Mouse (Mus musculus): ENCODE results near the gene Tmem59.

The Tmem59 gene

DNA sequence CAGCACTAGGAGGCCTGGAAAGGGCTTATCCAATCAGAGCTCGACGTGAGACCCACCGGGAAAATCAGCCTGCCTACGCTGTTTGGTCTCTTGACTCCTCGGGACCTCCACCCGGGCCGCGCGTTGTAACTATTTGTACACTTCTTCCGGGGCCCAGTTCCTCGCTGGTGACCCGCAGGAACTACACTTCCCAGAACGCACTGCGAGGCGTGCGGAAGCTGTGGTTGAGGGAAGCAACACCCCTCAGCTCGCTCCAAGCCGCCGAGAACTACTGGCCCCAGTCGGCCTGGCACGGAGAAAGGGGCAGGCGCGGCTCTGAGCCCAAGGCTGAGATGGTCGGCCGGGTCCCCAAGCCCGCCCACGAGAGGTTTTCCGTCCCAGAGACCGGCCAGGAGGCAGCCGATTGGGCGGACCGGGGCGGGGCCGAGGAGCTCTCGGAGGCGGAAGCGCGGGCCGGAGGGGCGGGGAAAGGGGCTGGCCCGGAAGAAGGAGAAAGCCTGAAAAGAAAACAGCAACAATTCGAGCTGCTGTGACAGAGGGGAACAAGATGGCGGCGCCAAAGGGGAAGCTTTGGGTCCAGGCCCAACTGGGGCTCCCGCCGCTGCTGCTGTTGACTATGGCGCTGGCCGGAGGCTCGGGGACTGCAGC lies at the start of gene Tmem59:
Gene Tmem59 (plus strand): TSS at position 218 of the 648 bp plus-strand sequence.
- DNase-seq (ENCODE audit: low spot score in 2 of 2), result peak; percentile 96 to 98

DNA sequence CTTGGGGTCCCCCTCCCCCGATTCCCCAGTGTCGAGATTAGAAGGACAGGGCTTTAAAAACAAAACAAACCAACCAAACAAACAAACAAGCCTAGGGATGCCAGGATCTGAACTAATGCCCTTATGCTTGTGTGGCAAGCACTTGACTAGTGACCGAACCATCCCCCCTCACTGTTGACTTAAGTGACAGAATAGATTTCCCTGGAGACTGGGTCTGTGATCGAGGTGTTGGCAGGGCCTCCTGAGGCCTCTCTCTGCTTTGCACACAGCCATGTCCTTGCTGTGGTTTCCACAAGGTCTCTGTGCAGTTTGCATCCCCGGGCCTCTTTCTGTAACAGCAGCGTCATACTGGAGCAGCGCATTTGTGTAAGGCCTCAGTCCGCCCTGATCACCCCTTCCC lies 48.8 kb upstream of the Tmem59 start:
- no peak for DNase-seq (ENCODE audit: low spot score in 2 of 2)

DNA sequence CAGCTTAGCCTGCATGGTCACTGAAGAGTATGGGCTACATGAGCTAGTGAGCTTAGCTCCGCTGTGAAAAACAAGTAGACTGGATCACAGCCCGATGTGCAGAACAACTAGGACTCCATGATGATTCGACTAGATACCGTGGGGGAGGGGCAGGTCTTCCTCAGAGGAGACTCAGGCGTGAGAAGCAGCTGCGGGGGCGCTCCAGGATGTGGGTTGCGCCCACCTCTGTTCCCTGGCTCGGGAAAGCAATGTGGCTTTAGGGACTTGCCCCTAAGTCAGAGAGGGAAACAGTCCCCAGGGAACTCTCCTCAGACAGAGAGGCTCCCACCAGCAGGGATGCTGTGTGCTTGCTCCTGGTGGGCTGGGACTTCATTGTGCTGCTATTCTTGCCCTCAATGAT lies 47.7 kb upstream of the Tmem59 start:
- DNase-seq (ENCODE audit: low spot score in 2 of 2), result no peak

DNA sequence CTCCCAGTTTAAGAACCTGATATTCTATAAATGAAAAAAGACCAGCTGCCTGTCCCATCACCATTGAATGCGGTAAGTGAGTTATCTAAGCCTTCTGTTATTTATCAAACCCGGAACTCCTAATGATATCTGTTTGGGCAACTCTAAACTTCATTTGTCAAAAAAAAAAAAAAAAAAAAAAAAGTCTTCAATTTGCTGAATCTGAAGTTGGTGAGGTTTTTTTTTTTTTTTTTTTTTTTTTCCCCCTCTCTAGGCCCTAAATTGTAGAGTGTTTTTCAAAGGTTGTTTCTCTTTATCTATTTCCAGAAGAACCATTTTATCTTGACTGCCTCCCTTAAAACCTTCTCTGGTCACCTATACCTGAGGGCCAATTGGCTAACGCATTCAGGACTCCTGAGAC lies 43.3 kb upstream of the Tmem59 start:
- DNase-seq (ENCODE audit: low spot score in 2 of 2), result no peak

DNA sequence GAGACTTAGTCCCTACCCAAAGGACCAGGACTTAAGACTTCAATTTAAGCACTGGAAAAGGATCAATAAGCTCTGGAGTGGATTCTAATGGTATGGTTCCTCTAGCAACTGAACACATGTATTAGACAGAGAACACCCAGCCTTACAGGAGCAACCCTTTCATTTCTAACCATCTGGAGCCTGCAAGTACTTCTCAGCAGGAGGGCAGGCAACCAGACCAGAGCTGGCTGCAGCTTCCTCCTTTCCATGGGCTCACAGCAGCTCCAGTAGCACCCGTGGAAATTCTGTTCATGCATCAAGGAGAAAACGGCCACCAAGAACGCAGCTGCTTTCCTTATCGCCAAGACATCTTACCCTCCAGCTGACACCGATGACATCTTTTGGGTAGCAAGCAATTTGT lies 42.5 kb upstream of the Tmem59 start:
- DNase-seq (ENCODE audit: low spot score in 2 of 2), result no peak

DNA sequence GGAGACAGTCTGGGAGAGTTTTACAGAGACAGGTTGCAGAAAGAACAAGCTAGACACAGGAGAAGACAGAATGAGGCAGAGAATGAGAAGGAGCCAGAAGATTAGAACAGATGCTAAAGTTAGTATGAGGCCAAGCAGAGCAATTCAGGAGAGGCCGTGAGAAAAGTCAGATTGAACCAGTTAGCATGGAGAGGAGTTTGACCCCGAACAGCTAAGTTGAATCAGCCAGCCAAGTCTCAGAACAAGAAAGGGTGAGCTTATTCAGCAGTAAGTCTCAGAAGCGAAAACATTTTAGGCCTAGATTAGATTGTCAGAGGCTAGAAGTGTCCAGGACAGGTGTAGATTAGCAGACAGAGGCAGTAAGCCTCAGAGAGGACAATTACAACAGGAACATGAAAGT lies 41.7 kb upstream of the Tmem59 start:
- DNase-seq (ENCODE audit: low spot score in 2 of 2), result no peak

DNA sequence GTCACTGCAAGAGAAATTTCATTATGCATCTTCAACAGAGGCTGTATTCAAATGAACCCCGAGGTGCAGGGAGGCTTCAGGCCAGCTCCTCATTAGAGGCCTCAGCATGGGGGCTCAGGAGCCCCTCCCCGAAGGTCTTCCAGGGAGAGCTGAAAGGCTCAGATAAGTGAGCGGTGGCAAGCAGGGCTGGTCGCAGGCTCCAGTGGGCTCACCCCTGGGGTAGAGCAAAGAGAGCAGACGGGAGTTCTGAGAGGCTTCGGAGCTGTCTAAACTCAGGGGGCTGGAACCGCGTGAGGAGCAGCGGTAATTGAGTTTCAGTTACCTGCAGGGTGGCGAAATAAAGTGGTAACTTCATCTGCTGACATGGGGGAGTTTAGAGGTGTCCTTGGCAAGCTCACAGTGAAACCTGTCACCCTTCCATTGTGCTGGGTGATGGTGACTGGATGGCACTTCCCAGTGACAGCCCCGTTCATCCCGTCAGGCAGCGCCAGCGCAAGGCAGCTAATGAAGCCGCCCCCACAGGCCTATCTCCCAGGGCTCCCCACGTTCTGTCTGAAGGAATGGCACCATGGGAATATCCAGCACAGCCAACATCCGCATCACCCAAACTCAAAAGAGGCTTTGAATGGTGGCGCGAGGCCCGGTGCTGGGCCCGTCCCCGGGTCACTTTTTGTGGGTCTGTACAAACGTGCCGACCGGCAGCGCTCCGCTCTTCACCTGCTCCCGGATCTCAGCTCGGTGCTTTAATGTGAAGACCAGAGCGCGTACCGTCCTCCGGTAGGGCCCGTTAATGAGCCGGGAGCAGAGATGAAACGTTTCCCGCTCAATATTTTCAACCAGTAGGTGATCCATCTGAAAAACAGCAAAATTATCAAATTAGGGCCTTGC lies 39.0 kb upstream of the Tmem59 start:
- DNase-seq (ENCODE audit: low spot score in 2 of 2), result no peak

DNA sequence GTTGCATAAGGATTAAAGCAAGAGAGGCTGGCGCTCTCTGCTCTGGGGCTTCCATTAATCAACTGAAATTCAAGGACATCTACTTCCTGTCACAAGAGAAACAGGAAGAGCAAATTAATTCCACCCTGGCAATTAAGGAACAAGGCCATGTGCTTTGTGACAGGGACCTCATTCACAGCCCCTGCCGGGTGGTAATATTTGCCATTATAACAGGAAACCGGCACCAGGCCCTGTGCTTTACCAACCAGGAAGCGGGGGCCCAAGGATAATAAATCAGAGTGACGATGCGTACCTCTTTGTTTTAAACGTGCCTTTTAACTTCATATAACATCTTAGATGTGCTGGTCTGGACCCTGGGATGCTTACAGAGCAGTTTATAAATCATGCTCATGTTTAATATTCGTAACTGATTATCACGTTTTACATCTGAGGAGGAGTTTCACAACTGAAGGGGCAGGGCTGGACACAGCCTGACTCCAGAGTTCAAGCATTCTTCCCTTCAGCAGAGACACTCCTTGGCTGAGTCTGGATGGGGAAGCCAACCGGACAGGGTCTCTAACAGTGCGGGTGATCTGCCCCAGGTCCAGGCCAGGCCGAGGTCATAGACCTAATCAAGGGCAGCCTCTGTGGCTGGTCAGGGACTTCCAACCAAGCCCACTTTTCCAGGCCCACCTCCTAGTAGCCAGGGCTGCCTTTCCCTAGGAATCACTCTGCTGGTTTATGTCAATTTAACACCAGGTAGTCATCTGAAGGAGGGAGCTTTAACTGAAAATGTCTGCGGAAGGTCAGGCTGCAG lies 38.2 kb upstream of the Tmem59 start:
- no peak for DNase-seq (ENCODE audit: low spot score in 2 of 2)

DNA sequence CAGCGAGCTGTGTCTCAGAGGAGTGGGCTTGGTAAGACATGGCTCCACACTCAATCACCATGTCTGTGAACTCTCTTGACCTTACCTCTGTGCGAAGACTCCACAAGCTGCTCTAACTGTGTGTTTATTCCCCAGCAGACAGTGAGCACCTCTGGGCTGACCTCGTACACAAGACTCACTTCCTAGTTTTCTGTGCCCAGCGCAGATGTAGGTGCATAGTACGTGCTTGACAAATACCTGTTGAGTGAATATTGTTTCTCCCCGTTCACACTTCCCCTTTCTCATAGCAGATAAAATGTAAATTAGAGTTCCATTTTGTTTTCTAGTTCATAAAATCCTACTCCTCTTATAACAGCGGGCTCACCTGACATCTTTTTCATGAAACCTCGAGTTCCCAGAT lies 34.7 kb upstream of the Tmem59 start:
- DNase-seq (ENCODE audit: low spot score in 2 of 2), result no peak

DNA sequence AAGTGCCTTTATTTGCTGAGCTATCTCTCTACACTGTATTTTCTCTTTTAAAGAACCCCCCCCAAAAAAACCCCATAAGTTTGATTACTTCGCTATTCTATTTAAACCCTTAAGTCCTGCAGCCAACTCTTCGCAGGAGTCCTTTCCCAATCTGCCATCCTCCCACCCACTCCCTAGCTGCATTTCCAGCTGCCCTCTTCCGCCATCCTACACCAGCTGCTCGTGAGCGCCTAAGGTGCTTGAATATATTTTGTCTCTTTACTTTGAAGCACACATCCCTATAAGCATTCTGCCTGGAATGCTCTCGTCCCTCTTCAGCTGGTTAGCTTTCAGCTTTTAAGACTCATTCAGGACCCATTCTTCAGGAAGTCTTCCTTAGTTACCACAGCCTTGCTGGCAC lies 27.2 kb upstream of the Tmem59 start:
- no peak for DNase-seq (ENCODE audit: low spot score in 2 of 2)

DNA sequence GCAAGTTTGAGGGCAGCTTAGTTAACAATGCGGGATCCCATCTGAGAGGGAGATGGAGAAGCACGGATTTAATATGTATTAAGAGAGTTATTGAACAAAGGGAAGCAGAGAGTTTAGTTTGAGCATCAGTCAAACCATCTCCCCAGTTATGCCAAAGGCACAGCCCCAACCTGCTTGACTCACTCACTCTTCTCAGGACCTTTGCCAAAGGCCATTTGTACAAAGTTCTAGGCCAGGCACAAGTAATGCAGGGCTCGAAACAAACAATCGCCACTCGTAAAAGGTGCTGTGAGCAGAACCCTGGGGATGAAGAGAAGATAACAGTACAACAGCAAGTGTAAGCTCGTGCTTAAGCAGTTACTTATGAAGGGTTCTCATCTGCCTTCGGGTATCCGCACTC lies 25.6 kb upstream of the Tmem59 start:
- no peak for DNase-seq (ENCODE audit: low spot score in 2 of 2)

DNA sequence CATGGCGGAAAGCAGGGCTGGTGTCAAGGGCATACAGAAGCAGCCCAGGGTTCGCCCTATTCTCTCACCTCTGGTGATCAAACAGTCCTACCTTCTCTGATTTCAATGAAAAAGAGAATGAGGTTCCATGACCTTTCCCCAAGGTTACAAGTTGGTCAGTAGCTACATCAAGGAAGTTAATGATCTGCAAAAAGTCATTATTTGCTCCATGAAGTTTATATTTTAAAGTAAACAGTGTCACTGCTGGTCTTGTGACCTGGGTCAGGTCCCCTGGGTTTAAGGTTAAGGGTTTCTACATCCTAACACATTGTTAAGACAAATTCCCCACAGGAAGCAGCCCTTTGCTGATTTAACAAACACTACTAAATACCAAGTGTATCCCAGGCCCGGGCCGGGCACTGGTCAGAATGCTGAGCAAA lies 21.2 kb upstream of the Tmem59 start:
- DNase-seq (ENCODE audit: low spot score in 2 of 2), result no peak

DNA sequence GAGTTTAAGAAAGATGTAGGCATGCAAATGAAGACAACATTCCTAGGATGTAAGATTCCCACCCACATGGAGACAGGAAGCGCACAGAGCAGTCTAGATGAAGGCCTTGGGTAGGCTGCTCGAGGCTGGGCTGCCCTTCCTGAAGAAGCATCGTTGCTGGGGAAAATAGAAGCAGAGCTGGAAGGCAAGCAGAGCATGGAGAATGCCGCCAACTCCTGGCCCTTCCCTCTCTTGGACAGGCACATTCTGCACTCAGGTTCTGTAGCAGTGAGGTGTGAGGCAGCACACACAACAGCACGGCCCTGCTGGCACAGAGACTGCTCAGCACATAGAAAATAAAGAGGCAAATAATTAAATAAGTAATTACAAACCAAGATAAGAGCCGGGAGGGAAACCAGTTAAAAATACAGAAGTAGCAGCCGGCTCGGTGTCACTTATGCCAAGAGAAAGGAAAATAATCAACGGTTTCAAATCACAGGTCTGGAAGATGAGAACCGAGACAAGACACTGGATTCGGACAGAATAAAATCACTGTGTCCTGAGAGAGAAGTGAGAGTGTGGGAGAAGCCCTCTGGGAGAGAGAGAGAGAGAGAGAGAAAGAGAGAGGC lies 18.9 kb upstream of the Tmem59 start:
- no peak for DNase-seq (ENCODE audit: low spot score in 2 of 2)

DNA sequence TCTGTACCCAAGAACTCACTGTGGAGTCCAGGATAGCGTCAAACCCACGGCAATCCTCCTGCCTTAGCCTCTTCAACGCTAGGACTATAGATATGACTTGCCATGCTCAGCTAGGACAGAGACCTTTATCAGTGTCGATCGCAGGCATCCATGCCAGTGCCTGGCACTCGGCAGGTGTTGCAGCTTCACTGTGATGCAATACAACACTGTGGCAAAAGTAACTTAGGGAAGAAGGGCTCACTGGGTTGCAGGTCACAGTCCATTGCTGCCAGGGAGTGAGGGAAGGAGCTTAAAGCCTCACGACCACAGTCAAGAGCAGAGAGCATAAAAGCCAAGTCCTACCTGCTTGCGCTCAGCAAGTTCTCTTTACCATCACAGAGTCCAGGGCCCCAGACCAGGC lies 18.0 kb upstream of the Tmem59 start:
- no peak for DNase-seq (ENCODE audit: low spot score in 2 of 2)

DNA sequence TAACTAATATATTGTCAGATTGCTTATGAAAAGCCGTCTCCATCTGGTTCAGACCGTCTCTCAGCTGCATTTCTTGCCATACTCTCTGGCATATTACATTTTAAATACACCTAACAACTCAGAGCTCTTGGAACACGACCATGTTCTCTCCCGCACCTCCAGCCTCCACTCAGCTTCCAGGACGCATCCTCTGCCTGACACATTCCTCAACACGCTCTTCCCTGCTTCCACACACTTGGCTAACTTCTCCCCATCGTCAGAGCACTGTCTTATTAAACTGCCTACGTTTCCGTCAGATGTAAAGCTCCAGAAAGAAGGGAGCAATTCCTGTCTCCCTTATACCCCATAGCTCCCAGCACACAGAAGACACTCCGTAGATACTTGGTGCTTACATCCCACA lies 14.9 kb upstream of the Tmem59 start:
- DNase-seq (ENCODE audit: low spot score in 2 of 2), result no peak

DNA sequence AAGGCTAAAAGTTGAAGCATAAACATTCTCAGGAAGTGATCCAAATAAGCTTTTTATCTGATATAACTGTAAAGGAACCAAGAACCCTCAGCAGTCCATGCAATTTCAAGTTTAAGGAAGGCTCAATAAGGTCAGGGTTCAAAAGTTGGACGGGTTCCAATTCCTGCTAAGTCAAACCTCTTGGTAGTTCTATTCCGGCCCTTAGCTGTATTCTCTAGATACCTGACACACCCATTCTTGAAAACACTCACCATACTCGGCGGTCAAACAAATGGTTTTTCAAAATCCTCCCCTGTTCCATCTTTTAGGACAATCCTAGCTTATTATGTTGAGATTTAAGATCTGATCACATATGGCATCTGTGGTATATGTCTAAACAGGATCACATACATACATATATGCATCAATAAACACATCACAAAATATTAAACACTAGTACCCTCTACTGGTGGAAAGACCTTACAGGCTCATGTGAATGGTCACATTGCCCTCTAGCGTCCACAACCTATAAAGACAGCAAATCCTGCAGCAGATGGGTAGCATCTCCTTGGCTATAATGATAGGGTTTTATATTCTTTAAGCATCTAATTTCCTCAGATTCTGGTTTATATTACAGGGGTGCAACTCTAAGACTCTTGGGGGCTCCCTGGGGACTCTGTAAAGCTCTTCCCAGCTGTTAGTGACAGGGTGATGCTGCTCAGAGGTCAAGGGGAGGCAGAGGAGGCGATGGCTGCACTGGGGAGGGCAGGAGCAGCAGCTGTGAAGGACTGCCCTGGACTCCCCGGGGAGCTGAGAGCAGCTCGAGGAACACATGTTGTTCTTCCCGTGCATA lies 14.2 kb upstream of the Tmem59 start:
- peak; percentile 40 to 76 for DNase-seq (ENCODE audit: low spot score in 2 of 2)

DNA sequence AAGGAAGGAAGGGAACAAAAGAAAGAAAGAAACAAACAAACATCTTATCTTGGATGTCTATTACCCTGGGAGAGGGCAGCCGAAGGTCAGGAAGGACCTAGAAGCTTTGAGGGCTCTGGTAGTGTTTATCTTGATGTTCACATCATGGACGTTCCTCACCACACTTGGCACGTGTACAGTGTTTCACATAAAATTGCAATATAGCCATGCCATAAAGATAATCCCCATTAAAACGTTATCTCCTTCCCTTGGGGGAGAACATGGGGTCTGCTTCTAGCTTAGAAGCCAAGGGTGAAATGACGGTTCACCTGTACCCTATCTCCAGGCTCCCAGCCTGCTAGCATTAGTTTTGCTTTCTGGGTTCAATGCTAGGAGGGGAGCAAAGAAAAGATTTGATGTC lies 11.5 kb upstream of the Tmem59 start:
- no peak for DNase-seq (ENCODE audit: low spot score in 2 of 2)

DNA sequence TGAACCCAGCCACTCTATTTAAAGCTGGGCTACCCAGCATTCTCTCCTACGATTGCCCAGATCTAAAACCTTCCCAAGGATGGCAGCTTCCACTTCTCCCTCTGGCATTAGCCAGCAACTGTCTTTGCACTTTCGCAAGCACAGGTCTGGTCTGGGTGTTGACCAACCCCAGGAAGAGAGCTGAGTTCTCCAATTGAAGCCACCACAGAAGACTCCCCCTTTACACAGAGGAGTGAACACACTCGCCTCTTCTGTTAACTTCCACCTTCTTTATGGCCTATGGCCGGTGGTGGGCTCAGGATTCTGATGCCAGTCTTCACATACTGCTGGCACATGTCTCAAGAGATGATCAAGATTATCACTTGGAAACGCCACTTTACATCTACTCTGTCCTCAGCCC lies 10.4 kb upstream of the Tmem59 start:
- DNase-seq (ENCODE audit: low spot score in 2 of 2), result no peak

DNA sequence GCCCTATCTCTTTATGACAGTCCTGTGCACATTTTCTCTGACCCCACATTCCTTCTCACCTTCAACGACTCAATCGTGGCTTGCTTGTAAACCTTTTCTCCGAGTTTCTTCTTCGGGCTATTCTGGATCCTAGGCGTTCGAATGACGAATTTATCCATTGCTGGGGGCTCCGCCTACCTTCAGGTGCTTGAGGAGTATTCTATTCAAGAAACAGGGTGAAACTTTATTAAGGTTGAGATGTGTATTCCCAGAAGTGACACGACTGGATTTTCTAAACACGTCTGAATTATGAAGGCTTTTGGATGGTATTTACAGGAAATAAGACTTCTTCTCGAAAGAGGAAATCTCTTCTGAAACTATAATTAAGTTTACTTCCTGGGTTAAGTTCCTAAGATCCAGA lies 693 bp upstream of the Tmem59 start:
- DNase-seq (ENCODE audit: low spot score in 2 of 2), result peak in 1 of 2 experiments; percentile 28

DNA sequence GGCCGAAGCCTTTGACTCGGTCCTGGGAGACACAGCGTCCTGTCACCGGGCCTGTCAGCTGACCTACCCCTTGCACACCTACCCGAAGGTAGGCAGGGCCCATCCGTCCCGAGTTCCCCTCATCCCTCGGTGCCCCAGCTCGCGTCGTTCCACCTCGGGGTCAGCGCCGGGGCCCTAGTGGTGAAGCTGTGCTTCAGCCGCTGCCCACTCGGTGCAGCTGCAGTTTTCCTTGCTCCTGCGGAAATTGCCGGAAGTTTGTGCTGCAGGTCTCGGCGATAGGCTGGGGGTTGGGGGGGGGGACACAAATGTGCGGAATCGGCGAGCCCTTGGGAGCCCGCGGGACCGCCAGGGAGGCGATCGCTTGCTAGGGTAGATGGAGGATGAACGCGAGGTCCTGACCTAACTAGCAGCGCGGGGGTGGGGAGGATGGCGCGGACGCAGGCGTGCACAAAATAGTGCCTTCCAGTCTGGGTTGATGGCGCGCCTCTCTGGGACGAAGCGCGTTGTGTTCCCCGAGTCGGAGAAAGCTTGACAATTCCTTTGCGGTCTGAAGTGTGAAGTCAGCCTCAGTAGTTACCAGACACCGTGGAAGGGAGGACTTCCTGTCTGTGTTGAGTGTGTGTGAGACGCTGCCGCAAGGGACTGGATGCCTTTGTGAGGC lies 761 bp downstream of the Tmem59 start, which contains the start of gene Tceanc2:
Gene Tceanc2 (minus strand): TSS at position 287 of the 661 bp plus-strand sequence.
- DNase-seq (ENCODE audit: low spot score in 2 of 2), result peak; percentile 67 to 78

DNA sequence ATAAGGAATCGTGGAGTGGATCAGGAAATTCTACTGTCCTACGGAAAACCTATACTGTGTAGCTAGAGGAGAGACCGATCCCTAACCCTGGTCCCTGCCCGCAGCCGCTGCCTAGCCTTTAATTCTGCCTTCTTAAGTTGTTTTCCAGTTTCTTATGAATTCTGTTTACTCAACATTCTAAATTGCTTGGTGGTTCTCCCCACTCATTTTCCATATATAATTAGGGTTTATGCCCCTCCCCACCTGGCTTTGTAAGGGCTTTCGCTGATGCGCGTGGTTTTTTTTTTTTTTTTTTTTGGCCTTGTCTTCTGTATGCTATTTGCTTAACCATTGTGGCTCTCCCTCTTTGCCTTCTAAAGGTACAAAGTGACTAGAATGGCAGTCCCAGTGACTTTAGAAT lies 1.4 kb downstream of the Tmem59 start:
- DNase-seq (ENCODE audit: low spot score in 2 of 2), result no peak
